Mouse (Mus musculus): ENCODE results near the gene Rptor.

The Rptor gene

GRCm38 (mm10) chr11:119855999-119856398 is 253.3 kb downstream of the Rptor start:
- DNase-seq (ENCODE audit: low read depth, low spot score), result no peak

DNA sequence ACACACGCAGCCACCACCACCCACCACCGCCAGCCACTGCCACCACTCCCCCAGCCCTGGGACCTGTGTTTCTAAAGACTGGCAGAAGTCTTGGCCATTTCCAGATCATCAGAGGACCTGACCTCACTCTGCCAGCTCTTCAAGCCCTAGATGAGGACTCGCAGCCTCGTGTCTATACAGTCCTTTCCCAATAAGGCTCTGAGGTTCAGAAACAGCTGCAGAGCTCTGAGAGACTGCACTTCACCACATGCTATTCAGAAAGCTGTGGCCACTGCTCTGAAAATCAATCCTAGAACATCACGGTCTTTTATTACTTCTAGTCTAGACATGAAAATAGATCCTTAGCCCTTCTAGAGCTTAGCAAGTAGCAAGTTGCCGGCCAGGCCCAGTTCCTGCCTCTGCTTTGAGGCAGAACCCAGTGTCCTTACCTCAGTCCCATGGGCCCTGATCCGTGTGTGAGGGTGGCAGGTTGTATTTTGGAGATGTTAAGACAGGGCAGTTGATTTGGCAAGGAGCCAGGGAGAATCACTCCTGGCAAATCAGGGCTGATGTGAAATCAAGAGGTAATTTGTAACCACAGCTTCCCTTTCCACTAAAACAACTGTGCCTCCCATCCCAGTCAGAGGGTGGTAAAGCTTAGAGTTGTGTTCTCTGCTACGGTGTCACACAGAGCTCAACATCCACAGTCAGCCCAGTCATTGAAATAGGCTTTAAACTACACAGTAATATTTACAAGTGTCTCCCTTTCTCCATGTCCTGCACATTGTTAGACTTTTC is 260.0 kb downstream of the Rptor start:
- DNase-seq (ENCODE audit: low read depth, low spot score), result no peak

- no peak for DNase-seq (ENCODE audit: low read depth, low spot score)
These were observed 260.7 kb downstream of the Rptor start for GRCm38 (mm10) chr11:119863421-119863821.

DNA sequence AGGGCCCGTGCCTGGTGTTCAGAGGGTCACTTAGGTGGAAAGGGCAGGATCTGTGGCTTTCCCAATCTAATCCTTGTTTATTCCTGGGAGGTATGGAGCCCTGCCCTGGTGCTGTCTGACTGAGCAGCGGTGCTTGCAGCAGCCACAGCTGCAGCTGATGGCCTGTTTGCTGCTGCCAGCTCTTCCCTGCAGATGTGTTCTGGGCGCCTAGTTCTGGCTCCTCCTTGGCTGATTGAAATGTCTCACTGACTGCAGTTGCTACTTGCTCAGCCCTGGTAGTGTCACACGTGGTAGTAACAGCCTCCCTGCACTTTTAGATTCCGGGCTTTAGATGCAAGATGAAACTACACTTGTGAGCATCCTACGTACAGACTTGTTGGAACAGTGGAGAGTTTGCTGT is 264.1 kb downstream of the Rptor start:
- DNase-seq (ENCODE audit: low read depth, low spot score), result no peak

- no peak for DNase-seq (ENCODE audit: low read depth, low spot score)
These were observed 265.4 kb downstream of the Rptor start for GRCm38 (mm10) chr11:119868138-119868537.

GRCm38 (mm10) chr11:119868556-119868955 is 265.9 kb downstream of the Rptor start:
- DNase-seq (ENCODE audit: low read depth, low spot score), result no peak

DNA sequence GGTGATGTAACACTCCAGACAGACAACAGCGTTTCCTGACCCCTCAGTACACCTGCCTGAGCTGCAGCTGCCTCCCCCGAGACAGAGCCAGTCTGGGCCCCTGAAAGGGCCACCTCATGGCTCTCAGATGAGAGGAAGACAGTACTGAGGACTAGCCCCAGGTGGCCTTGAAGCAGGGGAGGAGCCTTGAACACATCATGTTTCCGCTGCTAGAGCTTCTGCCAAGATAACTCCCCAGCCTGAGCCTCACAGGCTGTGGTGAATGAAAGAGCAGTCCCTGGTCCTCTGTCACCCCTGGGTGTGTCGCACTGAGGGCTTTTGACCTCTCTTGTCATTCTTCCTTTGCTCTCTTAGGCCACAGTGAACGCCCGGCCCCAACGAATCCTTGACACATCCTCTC is 268.4 kb downstream of the Rptor start:
- DNase-seq (ENCODE audit: low read depth, low spot score), result no peak

DNA sequence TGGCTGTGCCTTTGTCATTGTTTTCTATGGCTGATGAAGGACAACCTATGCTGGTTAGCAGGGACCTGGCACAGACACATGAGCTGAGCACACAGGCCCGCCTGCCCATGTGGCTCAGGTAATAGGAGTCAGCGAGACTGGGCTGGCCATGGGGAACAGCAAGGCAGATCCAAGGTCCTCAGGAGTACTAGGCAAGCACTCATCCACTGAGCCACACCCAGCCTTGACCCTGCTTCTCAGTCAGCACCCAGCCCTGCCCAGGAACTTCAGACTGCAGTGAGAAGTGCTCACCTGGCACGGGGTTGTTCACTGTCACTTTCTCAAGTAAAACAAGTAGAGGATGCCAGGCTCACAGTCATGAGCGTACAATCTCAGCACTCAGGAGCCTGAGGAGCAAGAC is 270.9 kb downstream of the Rptor start:
- DNase-seq (ENCODE audit: low read depth, low spot score), result no peak

DNA sequence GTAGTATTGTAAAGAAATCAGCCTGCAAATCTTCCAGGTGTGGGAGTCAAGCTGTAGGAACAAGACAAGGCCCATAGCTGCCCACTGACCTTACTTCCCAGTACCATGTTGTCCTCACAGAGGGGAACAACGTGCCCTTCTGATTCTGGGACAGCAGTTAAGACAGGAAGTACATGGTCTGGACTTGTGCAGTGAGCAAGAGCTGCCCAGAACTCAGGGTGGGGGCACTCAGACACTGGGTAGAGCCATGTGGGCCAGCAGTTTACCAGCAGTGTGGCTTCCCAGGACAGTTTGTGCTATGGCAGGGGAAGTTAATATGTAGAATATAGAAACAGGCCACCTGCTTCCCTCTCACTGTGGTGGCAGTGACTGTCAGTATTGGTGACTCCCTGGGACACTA is 272.1 kb downstream of the Rptor start:
- no peak for DNase-seq (ENCODE audit: low read depth, low spot score)

DNA sequence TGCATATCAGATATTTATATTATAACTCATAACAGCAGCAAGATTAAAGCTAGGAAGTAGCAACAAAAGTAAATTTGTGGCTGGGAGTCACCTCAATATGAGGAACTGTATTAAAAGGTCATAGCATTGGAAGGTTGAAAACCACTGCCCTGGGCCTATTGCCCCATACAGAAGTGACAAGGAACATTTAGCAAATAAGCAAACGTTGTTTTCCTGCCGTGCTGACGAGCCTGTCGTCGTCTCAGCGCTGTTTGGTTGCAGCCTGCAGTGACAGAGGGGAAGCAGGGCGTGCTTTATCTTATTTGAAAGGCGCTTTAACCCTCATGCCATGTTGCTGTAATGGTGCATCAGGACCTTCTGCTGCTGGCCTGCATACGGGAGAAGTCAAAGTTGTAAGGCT is 273.0 kb downstream of the Rptor start:
- no peak for DNase-seq (ENCODE audit: low read depth, low spot score)

- no peak for DNase-seq (ENCODE audit: low read depth, low spot score)
These were observed 274.4 kb downstream of the Rptor start for GRCm38 (mm10) chr11:119877124-119877523.

- no peak for DNase-seq (ENCODE audit: low read depth, low spot score)
These were observed 276.9 kb downstream of the Rptor start for GRCm38 (mm10) chr11:119879573-119879972.

- no peak for DNase-seq (ENCODE audit: low read depth, low spot score)
These were observed 280.9 kb downstream of the Rptor start for GRCm38 (mm10) chr11:119883646-119884045.

- DNase-seq (ENCODE audit: low read depth, low spot score), result peak; percentile 55
These were observed 287.3 kb downstream of the Rptor start for GRCm38 (mm10) chr11:119889966-119890365.

GRCm38 (mm10) chr11:119891601-119892215 is 289.0 kb downstream of the Rptor start:
- no peak for DNase-seq (ENCODE audit: low read depth, low spot score)

- DNase-seq (ENCODE audit: low read depth, low spot score), result no peak
These were observed 291.0 kb downstream of the Rptor start for GRCm38 (mm10) chr11:119893667-119894236.

- peak; percentile 86 for DNase-seq (ENCODE audit: low read depth, low spot score)
These were observed 291.9 kb downstream of the Rptor start for GRCm38 (mm10) chr11:119894634-119895033.

GRCm38 (mm10) chr11:119897041-119897440 is 294.3 kb downstream of the Rptor start:
- peak; percentile 62 for DNase-seq (ENCODE audit: low read depth, low spot score)

DNA sequence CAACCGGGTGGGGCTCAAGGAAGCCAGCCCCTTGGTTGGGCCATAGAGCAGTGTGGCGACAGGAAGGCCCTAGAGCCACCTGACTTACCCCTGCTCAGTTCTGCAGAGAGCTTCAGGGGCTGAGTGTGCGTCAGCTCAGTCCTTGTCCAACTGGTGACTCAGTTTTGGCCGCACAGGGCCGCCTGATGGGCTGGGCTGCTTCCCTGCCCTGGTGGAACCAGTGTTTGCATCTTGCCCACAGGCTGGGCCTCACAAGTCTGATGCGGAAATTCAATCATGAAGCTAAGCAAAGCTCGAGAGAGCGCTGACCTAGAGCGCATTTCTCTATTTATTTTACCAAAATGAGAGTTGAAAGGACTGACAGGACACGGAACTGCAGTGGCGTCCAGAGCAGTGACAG is 296.3 kb downstream of the Rptor start:
- DNase-seq (ENCODE audit: low read depth, low spot score), result no peak

DNA sequence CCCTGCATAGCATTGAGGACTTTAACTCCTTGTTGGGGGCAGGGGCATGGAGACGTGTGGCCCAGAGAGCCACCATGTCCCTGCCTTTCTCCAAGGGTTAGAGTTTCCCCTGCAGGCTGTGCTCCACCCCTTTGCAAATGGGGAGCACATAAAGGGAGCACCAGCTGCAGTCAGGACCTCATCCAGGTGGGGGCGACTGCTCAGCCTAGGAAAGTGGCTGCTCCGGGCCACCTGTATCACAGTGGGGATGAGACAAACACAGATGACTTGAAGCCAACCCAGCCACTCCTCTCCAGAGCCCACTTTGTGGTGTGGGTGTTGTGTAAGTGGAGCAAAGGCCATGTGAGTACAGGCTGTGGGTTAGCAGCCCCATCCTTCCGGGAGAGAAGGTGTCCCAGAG is 298.5 kb downstream of the Rptor start:
- DNase-seq (ENCODE audit: low read depth, low spot score), result peak; percentile 40

GRCm38 (mm10) chr11:119902891-119903290 is 300.2 kb downstream of the Rptor start:
- DNase-seq (ENCODE audit: low read depth, low spot score), result no peak

DNA sequence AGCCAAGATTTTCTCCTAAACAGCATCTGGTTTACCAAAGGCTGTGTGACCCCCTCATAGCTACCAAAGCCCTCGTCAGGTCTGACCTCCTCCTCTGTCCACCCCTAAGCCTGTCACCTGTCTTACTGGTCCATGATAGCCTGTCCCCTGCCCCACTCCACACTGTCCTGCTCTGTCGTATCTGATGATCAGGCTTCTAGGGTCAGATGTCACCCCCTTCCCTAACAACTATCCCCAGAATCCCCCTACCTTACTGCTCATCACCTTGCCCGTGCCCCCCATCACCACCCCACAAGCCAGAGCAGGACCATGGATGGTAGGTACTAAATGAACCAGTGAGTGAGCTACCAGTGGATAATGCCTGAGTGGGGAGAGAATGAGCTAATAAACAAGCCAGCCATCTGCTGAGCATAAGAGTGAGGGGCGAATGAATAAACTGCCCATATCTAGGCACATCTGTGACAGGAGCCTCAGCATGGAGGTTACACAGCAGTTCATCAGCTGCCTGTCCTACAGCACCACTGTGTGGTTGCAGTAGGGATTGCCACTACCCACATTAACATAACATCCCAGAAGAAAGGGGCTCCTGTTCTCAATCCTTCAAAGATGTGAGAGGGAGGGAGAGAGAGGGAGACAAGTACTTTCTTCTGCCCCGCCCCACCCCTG is 302.0 kb downstream of the Rptor start:
- DNase-seq (ENCODE audit: low read depth, low spot score), result peak; percentile 81
